Mouse (Mus musculus): ENCODE results near the gene Gjb5.

The Gjb5 gene

DNA sequence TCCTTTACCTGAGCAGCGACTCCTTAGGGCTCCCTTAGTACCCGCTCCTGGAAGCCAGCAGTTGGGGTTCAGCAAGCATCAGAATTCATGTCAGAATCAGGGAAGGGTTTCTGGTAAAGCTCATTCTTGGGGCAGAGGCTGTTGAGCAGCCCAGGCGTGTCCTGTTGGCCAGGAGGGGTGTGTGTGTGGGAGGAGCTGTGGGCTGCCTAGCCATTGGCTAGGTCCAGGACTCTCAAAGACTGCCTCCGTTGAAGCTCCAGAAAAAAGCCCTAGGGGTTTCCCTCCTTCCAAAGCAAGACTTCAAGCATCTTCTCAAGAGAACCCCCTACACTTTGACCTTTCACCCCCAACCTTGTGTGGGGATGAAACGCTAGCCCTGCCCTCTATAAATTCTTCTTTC, at the start of gene Gjb5:
Gjb5 (minus strand) TSS at position 164 of the 400 bp plus-strand sequence.
- DNase-seq (ENCODE audit: low spot score) = no peak

DNA sequence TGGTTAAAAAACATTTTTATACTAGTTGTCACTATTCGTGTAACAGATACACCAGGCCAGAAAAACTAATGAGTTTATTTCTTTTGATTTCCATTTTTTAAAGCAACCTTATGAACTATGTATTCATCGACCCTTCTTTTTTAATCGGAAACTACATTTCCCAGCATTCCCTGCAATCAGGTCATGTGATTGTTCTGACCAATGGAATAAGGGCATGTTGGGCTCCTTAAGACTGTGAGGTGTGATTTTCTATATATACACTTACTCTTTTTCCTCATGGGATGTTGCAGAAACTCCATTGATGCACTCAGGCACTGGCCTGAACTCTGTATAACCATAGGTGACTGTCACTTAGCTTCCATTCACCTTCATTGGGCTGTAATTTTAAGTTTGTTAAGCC, 44.6 kb upstream of the Gjb5 start:
- no peak for DNase-seq (ENCODE audit: low spot score)

DNA sequence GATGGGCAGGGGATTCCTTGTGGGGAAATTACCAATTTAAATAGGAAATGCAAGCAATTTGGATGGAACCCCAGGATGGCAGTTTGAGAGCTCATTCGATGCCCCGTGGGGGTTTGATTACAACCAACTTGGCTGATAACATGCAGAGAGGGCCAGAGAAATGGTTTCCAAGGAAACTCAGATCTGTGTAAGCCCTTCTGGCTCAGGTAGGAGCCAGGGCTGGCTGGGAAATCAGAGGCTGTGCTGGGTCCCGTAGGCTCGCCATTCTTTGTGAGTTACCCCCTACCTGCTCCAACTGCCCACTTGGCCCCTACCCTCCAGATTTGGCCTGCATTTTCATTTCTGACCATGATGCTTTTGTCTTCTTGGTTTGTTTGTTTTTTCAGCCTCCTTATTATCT, 44.2 kb upstream of the Gjb5 start:
- DNase-seq (ENCODE audit: low spot score) = no peak

DNA sequence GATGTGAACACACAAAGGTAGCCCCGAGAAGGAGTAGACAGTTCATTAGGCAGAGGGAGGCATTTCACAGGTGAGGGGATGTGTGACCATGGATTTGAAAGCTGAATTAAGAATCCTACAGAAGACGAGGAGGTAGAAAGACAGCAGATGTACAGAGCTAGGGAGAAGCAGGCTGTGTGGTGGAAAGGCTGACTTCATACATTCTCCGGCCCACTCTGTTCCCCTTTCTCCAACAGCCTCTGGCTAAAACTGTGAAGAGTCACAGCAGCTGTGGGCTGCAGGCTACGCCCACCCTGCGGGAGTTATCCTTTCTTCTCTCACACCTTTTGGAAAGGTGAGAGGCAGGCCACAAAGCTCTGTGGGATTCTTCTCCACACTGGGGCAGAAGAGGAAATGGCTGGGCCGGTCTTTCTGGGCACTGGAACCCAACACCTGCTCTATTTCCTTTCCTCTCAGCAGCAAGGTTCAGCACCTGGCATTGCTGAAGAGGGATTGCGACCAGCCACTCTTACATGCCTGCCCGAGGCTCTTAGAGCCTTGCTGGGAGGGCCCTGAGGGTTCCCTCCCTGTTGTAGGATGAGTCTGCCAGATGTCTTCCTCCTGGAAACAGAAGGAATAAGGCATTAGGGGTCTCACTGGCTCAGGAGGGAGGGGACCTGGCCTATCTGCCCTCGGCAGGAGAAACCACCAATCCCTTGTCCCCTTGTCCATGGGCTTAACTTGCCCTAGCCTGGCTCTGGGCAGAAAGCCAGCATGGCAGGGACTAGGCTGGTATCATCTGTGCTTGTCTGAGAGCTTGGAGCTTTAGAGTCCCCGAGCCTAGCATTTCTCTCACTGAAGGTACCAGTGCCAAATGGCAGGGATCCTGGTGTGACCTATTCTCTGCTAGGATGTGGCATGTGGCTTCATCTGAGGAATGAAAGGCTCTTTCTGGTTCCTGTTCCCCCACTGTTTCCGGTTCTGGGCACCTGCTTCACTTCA, 42.5 kb upstream of the Gjb5 start:
- no peak for DNase-seq (ENCODE audit: low spot score)

DNA sequence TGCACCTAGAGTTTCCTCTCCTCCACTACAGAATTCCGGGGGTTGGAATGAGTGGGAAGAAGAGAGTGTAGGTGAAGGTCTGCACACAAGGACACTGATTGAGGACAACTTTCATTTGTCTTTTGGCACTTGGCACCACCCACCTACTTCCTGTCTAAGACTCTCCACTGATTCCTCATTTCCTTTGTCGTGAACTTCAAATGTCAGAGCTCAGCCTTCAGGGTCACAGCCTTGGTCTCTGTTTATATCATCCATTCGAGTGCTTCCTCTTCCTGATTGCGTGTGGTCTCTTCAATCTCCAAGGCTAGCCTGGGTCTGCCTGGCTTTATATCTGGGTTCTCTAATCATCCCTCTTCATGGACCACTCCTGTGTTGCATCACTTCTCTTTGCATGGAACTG, 37.6 kb upstream of the Gjb5 start:
- no peak for DNase-seq (ENCODE audit: low spot score)

DNA sequence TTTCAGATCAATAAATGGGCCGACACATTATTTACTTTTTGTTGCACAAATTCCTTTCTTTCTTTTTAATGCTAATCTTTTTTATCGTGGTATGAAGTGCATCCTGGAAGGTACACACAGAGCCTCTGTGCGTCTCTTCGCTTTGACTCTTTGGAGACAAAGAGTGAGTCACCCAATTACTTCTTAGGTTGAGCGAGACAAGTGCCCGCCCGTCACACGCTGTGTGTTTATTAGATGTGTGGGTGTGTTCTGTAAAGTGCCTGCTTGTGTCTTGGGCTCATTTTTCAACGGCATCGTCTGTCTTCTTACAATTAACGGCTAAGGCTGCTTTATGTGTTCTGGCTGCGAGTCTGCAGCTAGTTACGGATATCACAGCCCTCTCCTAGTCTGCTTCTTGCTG, 31.7 kb upstream of the Gjb5 start:
- DNase-seq (ENCODE audit: low spot score) = no peak

DNA sequence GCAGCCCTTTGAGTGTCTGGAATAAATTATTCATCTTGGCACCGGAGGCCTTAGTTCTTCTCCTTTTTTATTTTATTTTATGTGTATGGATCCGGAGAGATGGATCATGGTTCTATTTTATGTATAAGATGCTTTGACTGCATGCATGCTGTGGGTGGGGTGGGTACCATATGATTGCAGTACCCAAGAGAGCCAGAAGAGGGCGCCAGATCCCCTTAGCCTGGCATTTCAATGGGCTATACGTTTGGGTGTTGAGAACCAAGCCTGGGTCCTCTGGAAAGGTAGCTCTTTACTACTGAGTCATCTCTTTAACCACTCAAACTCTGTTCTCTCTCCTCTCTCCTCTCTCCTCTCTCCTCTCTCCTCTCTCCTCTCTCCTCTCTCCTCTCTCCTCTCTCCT, 19.4 kb upstream of the Gjb5 start:
- no peak for DNase-seq (ENCODE audit: low spot score)

DNA sequence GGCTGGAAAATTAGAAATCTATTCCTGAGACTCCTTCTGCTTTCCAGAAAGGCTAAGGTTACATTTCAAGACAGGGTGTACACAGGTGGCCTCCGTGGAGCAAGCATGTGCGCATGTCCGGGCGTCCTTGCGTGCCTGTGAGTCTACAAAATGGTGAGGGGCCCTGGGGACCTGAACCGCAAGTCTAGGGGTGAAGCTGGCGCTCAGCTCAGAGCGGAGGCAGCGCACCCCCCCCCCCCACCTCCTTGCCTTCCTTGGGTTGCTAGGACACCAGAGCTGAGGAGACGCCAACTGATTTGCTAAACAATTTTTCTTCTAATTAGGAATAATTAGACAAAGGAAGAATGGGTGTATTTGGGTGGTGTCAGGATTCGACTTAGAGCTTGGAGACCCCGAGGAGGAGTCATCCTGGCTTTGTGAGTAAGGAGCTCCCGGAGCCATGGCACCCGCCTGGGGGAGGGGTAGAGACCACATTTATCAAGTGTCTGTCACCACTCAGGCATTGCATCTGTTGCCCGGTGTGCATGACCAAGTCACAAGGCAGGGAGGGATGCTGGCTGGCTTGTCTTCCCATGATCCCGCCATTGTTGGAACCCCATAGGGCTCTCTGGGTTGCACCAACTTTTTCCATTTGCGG, 17.7 kb upstream of the Gjb5 start:
- no peak for DNase-seq (ENCODE audit: low spot score)

DNA sequence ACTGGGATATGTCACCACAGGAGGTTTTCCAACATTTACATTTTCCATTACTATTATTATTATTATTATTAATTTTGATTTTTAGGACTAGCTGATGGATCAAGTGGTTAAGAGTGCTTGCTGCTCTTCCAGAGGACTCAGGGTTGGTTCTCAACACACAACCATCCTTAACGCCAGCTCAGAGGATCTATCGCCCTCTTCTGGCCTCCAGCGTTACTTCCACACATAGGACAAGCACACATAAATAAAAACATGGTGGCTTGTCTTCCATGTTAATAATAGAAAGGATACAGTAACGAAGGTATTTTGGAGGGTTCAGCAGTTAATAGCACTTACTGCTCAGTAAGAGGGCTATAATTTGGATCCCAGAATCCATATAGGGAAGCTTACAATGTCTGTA, 16.7 kb upstream of the Gjb5 start:
- no peak for DNase-seq (ENCODE audit: low spot score)

DNA sequence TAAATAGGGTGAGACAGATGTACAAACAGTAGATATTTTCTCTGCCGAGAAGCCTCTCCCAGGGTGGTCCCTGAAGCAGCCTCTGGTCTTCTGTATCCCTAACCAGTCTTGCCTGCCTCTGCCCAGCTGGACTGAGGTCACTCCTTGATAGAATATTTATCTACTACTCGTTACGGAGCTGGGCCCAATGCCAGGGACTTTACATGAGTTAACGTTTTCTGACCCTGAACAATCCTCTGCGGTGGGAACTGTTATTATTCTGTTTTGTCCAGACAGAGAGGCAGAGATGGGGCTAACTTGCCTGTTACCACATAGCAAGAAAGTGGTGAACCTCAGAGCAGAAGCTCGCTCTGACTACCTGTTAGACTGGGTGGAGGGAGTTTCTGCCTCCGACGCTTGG, 15.5 kb upstream of the Gjb5 start:
- no peak for DNase-seq (ENCODE audit: low spot score)

DNA sequence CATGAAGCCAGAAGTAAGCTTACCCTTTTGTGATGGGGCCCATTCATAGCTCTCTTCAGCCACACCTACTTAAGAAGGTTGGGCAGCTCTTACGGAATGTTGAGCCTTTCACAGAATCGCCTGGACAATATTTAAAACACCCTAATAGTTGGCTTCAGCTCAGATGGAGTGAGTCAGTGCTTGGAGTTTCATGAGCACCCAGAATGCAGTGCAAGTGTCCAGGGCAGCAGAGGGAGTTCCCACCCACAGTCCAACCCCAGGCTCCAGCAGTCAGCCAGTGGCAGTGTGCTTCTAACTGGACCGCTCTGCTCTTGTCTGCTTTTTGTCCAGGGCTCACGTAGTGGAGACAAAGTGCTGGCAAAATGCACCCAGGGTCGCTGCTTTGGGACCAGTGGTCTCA, 13.6 kb upstream of the Gjb5 start:
- no peak for DNase-seq (ENCODE audit: low spot score)

DNA sequence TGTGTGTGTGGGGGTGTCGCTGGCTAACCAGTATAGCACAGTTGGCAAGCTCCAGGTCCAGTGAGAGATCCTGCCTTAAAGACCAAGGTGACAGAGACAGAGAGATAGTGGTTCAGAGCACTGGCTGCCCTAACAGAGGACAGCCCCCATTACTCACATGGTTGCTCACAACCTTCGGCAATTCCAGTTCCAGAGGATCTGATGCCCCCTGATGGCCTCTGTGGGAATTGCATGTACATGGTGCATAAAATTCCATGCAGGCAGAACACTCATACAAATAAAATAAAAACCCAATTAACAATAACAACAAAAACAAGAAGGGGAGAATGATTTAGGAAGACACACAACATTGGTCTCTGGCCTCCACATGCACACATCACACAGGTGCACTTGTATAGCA, 12.5 kb upstream of the Gjb5 start:
- DNase-seq (ENCODE audit: low spot score) = no peak

DNA sequence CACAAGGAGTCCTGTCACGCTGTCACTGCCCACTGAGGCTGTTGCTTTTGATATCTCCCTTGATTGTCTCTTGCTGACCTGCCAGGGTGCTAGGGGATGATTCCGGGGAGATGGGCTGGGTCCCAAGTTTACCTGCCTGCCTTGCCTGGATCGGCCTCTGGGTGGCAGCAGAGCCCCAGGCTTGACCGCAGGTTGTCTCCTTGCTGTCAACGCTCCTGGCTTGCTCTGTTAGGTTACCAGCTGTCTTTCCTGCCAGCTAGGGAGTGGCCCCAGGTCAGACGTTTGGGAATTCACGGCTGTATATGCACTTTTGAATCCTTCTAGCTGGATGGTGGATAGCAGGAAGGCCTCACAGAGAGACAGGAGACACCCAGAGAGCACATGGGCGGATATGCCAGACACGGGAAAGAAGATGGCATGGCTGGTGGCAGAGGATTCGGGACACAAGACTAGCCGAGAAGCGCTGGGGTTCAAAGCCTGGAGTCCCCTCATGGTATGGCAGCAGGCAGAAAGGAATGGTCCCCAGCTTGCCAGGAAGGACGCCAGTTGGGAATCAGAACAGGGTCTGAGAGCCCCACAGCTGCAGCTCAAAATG, 10.5 kb upstream of the Gjb5 start:
- DNase-seq (ENCODE audit: low spot score) = peak; percentile 79

DNA sequence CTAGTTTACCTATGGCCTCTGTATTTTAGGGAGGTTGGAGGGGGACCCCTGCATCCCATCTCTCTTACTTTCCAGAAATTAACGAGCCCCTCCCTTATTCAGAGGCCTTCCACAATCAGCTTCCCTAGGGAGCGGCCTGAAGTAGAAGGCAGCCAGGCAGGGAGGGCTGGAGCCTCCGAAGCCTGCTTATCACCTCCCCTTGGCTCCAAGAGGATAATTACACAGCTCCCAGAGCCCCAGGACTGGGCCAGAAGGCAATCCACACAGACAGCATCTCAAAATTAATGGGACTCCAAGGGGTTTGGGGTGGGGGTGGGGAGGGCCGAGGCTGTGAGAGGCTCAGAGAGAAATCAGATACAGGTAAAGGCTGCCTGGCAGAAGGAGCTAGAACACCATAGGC, 7.9 kb upstream of the Gjb5 start:
- DNase-seq (ENCODE audit: low spot score) = no peak

DNA sequence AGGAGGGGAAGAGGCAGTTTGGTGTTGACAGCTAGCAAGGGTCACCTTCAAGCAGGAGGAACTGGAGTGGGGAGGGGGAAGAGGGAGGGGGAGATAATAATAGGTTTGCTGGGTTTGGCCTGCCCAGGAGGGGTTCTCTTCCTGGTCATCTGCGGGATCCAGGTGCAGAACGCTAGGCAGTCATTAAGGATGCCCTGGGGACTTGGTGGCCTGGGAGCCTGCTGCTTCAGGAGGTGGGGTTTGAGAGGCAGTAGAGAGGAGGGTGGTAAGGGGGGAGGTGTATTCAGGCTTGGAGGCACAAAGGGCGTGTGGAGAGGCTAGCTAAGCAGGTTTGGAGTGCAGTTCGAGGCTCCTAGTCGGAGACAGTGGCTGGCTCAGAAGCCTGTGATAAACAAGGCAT, 7.5 kb upstream of the Gjb5 start:
- DNase-seq (ENCODE audit: low spot score) = no peak

DNA sequence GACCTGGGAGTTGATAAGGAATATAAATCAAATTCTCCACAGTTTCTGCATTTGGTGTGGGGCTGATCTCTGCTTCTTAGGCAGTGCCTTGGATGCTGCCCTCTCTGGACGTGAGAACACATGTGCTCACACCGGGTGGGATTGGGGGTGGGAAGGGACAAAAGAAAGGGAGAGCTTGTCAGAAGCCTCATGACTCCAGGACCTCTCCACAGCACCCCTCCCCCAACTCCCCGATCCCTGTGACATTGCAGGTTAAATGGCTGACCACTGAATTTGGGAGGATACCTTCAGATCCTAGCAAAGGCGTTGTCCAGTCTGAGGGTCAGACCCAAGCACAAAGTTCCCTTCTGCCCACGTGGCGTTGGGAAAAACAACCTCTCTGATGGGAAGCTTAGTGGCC, 6.5 kb upstream of the Gjb5 start:
- no peak for DNase-seq (ENCODE audit: low spot score)

DNA sequence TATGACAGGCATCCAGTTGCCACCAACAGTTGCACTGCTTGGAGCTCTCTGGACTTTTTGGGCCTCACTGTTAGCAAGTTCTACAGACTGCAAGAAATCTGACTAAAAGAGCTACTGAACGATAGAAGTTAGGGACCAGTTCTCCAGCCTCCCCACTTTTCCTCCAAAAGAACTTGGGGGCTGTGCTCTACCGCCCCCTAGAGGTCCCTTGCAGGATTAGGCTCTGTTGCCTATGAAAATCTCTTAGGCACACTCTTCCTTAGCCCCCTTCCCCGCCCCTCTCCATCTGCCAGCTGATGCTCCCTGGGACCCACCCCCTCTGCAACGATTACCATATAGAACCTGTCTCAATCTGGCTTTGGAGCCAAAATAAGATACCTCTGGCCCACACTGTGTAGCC, 5.3 kb upstream of the Gjb5 start:
- no peak for DNase-seq (ENCODE audit: low spot score)

DNA sequence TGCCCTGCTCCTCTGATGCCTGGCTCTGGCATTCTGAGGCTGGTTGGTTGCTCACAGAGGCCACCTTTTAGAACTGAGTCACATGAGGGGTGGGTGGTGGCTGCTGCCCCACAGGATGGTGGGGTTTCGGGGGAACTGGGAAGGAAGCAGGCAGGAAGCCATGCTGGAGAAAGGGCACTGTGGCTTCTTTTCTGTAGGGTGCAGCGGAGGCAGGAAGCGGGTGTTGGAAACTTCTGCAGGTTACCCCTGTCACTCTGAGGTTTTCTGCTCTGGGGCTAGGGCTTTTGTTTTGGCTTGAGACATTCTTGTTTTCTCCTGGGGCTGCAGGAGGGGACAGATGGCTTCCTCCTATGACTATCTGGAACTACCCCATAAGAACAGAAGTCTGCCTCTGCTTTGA, 4.5 kb upstream of the Gjb5 start:
- no peak for DNase-seq (ENCODE audit: low spot score)

DNA sequence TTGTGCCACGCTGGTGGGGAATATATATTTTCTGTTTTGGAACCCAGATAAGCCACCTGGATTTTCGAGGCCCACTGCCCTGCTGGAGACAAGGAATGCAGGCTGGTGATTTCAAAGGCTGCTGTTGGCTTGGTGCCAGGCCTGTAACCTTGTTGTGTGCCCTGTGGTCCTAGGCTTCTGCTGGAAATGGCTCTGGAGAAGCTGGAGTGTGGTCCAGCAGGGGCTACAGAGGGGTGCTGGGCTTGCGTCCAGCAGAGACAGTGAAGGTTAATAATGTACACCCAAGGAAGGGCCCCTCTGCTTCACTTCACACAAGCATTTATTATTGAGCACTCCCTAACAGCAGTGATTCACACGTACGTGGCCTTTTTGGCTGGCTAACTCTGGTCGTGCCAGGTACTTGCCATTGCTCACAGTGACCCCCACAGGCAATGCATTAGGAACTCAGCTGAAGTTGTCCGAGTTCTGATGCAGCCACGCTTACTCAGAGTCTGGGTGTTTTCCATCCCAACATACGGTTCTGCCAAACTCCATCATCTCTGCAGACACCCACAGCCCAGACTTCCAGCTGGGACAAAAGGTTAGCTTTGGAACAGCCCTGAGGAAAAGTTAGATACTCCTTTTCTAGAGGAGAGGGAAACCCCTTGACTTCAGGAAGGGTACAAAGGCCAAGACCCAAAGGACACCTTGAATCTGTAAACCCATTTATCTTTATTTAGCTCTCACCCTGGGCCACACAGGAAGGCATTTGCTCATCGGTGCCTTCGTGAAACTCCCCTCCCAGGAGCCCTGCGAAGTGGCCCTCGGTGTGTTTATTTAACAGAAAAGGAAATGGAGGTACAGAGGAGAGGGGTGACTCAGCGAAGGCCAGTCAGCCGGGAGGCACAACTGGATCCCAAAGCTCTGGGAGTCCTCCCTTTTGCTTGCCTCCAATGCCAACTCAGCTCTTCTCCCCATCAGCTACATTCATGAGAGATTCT, 3.2 kb downstream of the Gjb5 start:
- no peak for DNase-seq (ENCODE audit: low spot score)

DNA sequence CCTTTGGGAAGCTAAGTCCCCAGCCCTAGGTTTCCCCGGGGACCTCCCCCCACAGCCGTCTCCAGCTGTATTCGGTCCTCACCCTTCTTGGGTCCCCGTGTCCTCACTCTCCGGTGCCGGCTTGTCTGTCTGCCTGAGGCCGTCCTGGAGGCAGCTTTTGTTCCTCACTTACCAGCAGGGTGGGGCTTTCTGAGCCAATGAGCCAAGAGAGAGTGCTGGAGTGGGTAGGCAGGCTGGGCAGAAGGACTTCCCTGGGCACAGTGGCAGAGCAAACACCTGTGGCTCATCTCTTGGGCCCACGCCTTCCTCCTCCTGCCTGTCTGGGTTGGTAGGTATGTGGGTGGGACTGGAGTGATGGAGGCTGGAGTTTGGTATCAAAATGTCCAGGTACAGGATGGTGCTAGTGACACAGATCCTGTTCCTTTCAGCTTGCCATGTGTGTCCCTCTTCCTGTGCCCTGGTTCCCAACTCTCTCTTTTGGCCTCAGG, 4.0 kb downstream of the Gjb5 start, which contains the start of gene Gjb4:
Gjb4 (minus strand) TSS at position 131 of the 488 bp plus-strand sequence.
- DNase-seq (ENCODE audit: low spot score) = no peak

DNA sequence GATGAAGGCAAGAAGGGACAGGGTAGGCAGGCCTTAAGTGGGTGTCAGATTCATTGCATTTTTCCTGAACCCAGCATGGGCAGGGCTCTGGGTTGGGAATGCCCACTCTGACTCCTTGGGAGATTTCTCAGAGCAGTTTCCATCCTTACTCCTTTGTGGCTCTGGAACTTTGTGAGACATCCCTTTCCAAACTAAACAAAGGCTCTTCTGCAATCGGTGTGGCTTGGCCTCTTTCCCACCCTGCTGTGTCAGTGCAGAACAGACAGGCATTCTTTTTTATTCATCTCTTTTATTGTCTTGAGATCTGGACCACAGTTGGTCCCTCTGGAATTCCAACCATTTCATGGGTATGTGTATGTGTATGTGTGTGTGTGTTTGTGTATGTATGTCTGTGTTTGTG, 5.4 kb downstream of the Gjb5 start:
- no peak for DNase-seq (ENCODE audit: low spot score)
